Mouse (Mus musculus) heart, embryonic 11.5 days (tissue): ENCODE measurements around the gene Phf1. TPM values are rescaled to one million over a fixed set of nuclear protein-coding genes. Genes with fewer than 3 reads are reported as not detected.
"Not testable (repeated sequence)": the region's sequence is repeated elsewhere in the genome, so short reads cannot be mapped to it uniquely, and the experiment has no call there.

Experiments used
- ATAC-seq: fragments of 200-750 bp; cut with Nextera tagmentation; replicated peaks from 2 replicates; pipeline ENCODE4 v1.8.0; 2017; ENCODE audit warnings: moderate library complexity; ENCODE audit not compliant: insufficient number of reproducible peaks, low FRiP score, low TSS enrichment
- H3K27ac ChIP-seq: fragments of 300-500 bp; sonication (generic); 2 replicates; pipeline ENCODE4 v1.5.1; 2014; ENCODE audit warnings: mild to moderate bottlenecking, low read depth, low read length
- H3K27me3 ChIP-seq: fragments of 300-500 bp; sonication (generic); 2 replicates; pipeline ENCODE4 v1.6.1; 2014; ENCODE audit warnings: mild to moderate bottlenecking, low read length, mixed read lengths; ENCODE audit not compliant: control insufficient read depth, insufficient read depth
- H3K36me3 ChIP-seq: fragments of 300-500 bp; sonication (generic); 2 replicates; pipeline ENCODE4 v1.6.1; 2014; ENCODE audit warnings: mild to moderate bottlenecking, low read length, moderate library complexity, mixed read lengths; ENCODE audit not compliant: control insufficient read depth, insufficient read depth
- H3K4me1 ChIP-seq: fragments of 300-500 bp; sonication (generic); 2 replicates; pipeline ENCODE4 v1.6.1; 2014; ENCODE audit warnings: low read length; ENCODE audit not compliant: control insufficient read depth, insufficient read depth
- H3K4me2 ChIP-seq: fragments of 300-500 bp; sonication (generic); 2 replicates; pipeline ENCODE4 v1.6.1; 2014; ENCODE audit warnings: mild to moderate bottlenecking, moderate library complexity
- H3K4me3 ChIP-seq: fragments of 300-500 bp; sonication (generic); 2 replicates; pipeline ENCODE4 v1.5.1; 2014; ENCODE audit warnings: low read depth, low read length
- H3K9ac ChIP-seq: fragments of 300-500 bp; sonication (generic); 2 replicates; pipeline ENCODE4 v1.6.1; 2014; ENCODE audit warnings: mild to moderate bottlenecking, low read depth, low read length, moderate library complexity
- H3K9me3 ChIP-seq: fragments of 300-500 bp; sonication (generic); replicated peaks from 2 replicates; pipeline ENCODE4 v1.6.1; 2016; ENCODE audit warnings: low read length; ENCODE audit not compliant: control insufficient read depth
- WGBS: fragments of 180-500 bp; shearing (Covaris S2); extraction: QIAGEN DNeasy Blood & Tissue Kit; methylation state at CpG from one replicate; pipeline ENCODE4 v1.1.7; 2014; ENCODE audit not compliant: insufficient replicate concordance; 5-methylcytosine and 5-hydroxymethylcytosine counted together
- polyA plus RNA-seq: library from polyadenylated mRNA; unstranded; fragments of >200 nt; fragmentation: Nextera tagmentation; extraction: Ambion mirVana; gene quantifications from 2 replicates; pipeline ENCODE4 v1.2.1, GENCODE M21; 2014

Phf1 gene
- polyA plus RNA-seq, 1 experiment from 2014 or later = 5.7 TPM

DNA sequence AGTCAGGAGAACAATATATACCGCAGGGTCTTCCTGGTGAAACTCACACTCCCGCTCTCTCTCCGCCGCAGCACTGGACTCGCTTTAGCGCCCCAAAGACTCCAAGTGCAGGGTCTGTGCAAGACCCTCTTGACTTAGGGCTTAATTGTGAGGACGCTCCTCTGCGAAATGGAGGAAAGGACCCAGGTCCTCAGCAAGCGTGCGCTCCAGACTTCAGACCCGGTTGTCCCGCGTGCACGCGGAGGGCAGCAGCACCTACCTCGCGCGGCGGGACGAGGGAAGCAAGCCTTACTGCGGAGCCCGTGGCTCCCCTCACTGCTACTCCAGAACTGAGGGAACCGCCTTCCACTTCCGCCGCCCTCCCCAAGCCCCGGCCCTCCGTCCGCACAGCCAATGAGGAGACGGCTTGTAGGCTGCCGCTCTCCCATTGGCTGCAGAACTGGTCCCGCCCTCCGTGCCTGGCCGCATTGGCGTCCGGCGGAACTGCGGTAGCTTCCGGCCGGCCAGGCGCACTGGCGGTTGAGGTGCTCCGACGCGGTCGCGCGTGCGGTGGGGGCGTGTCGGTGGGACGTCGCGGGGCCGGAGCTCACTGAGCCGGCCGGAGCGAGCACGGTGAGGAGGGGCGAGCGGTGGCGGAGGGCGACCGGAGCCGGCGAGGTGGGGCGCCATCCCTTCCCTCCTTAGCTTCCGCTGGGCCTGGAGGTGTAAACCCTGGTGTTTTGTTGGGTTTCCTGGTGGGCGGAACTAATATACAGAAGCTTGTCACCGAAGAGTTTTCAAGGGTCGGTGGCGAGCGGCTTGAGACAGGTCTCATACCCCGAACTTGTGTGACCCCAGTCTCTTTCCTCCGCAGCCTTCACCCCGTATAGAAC lies 40.1 kb downstream of the Phf1 start, which contains the start of gene Zbtb9:
Gene Zbtb9 (plus strand): TSS at position 465 of the 872 bp plus-strand sequence.
- WGBS = under 1% methylated on average over 74 of the region's 75 CpGs
- no peaks in the 10 kb centered on the region for H3K27me3 ChIP-seq

DNA sequence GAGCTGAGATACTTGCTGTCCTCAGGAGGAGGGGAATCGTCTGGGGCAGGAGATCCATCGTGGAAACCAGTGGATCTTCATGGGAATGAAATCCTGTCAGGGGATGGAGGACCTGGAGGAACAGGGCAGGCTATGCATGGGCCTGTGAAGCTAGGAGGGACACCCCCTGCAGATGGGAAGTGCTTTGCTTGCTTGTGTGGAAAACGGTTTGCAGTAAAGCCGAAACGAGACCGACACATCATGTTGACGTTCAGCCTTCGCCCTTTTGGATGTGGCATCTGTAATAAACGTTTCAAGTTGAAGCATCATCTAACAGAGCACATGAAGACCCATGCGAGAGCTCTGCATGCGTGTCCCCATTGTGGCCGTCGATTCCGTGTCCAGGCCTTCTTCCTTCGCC lies 41.7 kb downstream of the Phf1 start:
- WGBS = 90% methylated on average over 15 of the region's 15 CpGs
- H3K9me3 ChIP-seq = no peaks in the 10 kb centered on the region
- H3K36me3 ChIP-seq = peaks cover 23% of the 10 kb centered on the region
- no peak for ATAC-seq
- H3K27me3 ChIP-seq = no peaks in the 10 kb centered on the region
- H3K4me1 ChIP-seq = peaks cover 19% of the 10 kb centered on the region
- H3K9ac ChIP-seq = no peak overlapping the region
- no peak overlapping the region for H3K27ac ChIP-seq
- no peak overlapping the region; the same call in 1 of the 2 replicates for H3K4me3 ChIP-seq
- H3K4me2 ChIP-seq = peak overlapping the region; percentile 98; the same call in 1 of the 2 replicates

More for the DNA sequence above, 40.1 kb downstream of the Phf1 start, which contains the start of gene Zbtb9:
- H3K4me1 ChIP-seq = peaks cover 19% of the 10 kb centered on the region
- no peaks in the 10 kb centered on the region for H3K9me3 ChIP-seq
- H3K36me3 ChIP-seq = peaks cover 22% of the 10 kb centered on the region
- H3K4me3 ChIP-seq = peak within 1 kb of the TSS; percentile 90
- ATAC-seq = peak; percentile 97
- peak within 1 kb of the TSS; percentile 81 for H3K9ac ChIP-seq
- peak within 1 kb of the TSS; percentile 98 for H3K4me2 ChIP-seq
- H3K27ac ChIP-seq = peak within 1 kb of the TSS; percentile 84

DNA sequence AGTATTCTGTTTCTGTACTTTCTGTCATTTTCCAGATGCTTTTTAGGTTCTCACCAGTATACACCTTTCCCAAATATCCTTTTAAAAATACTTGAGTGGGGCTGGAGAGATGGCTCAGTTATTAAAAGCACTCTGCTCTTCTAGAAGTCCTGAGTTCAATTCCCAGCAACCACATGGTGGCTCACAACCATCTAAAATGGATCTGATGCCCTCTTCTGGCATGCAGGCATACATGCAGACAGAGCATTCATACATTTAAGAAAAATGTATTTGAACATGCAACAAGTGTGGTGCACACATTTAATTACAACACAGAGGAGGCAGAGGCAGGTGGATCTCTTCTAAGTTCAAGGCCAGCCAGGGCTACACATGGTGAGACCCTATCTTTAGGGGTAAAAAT lies 42.6 kb downstream of the Phf1 start:
- Histone ChIP-seq H3K4me3 (no peak overlapping the region), H3K9ac (no peak overlapping the region), H3K36me3 (peaks cover 23% of the 10 kb centered on the region), H3K9me3 (no peaks in the 10 kb centered on the region), H3K27ac (no peak overlapping the region), H3K4me2 (no peak overlapping the region), H3K27me3 (no peaks in the 10 kb centered on the region), H3K4me1 (peaks cover 19% of the 10 kb centered on the region)
- no peak for ATAC-seq

DNA sequence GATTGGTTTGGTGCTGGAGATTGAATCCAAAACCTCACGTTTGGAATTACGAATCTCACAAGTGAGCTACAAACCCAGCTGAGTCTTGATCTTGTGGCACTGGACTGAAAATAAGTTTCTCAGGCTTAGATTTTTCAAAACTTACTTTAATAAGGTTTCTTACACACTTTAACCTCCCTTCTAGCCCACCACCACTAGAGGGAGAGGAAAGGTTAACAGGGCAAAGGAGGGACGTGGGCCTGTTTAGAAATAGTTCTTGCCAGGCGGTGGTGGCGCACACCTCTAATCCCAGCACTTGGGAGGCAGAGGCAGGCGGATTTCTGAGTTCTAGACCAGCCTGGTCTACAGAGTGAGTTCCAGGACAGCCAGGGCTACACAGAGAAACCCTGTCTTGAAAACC lies 44.5 kb downstream of the Phf1 start:
- H3K27me3 ChIP-seq, H3K9ac ChIP-seq, H3K4me3 ChIP-seq, ATAC-seq, H3K9me3 ChIP-seq, H3K27ac ChIP-seq, H3K4me2 ChIP-seq, H3K4me1 ChIP-seq: not testable (repeated sequence)
- 90% methylated on average over 6 of the region's 6 CpGs for WGBS
- H3K36me3 ChIP-seq = peaks cover 21% of the 10 kb centered on the region

- peaks cover 18% of the 10 kb centered on the region for H3K36me3 ChIP-seq
- WGBS = 71% methylated on average over 2 of the region's 2 CpGs
- H3K9ac ChIP-seq = no peak overlapping the region
- no peak overlapping the region for H3K4me2 ChIP-seq
- H3K4me1 ChIP-seq = no peaks in the 10 kb centered on the region; the same call in 1 of the 2 replicates
- no peak overlapping the region for H3K4me3 ChIP-seq
- H3K27me3 ChIP-seq = no peaks in the 10 kb centered on the region
- no peaks in the 10 kb centered on the region for H3K9me3 ChIP-seq
- H3K27ac ChIP-seq = no peak overlapping the region
- no peak for ATAC-seq
Observed at GRCm38 (mm10) chr17:26979426-26979825, 46.6 kb downstream of the Phf1 start.

DNA sequence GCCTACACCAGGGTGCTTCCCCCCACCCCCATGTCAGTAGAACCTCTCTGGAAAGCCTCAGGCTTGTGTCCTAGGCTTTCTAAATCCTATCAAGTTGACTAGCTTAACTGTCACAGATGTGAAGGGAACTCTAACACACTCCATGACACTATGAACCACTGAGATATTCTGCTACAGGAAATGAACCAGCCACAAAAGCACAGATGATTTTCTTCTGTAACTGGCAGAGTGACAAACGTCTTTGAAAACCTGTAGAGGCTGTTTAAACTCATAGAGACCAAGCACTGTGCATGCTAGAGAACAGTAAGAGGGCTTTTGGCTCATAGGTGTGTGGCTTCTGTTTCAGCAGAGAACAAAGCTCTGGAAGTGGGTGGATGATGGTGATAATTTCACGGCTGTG lies 48.2 kb downstream of the Phf1 start:
- Histone ChIP-seq H3K27ac (no peak overlapping the region), H3K4me1 (no peaks in the 10 kb centered on the region)
- ATAC-seq = no peak

GRCm38 (mm10) chr17:26983382-26983781 lies 50.5 kb downstream of the Phf1 start:
- WGBS = 92% methylated on average over 4 of the region's 4 CpGs
- no peaks in the 10 kb centered on the region for H3K9me3 ChIP-seq
- ATAC-seq = no peak
- H3K4me1 ChIP-seq = no peaks in the 10 kb centered on the region
- no peak overlapping the region for H3K4me3 ChIP-seq
- H3K27ac ChIP-seq = no peak overlapping the region
- H3K36me3 ChIP-seq = no peaks in the 10 kb centered on the region
- no peak overlapping the region for H3K9ac ChIP-seq
- no peak overlapping the region for H3K4me2 ChIP-seq
- H3K27me3 ChIP-seq = no peaks in the 10 kb centered on the region

More for the DNA sequence above, 48.2 kb downstream of the Phf1 start:
- Histone ChIP-seq H3K36me3 (peaks cover 7% of the 10 kb centered on the region), H3K9ac (no peak overlapping the region), H3K4me3 (no peak overlapping the region), H3K4me2 (no peak overlapping the region), H3K27me3 (no peaks in the 10 kb centered on the region), H3K9me3 (no peaks in the 10 kb centered on the region)
- 67% methylated on average over 2 of the region's 2 CpGs for WGBS

DNA sequence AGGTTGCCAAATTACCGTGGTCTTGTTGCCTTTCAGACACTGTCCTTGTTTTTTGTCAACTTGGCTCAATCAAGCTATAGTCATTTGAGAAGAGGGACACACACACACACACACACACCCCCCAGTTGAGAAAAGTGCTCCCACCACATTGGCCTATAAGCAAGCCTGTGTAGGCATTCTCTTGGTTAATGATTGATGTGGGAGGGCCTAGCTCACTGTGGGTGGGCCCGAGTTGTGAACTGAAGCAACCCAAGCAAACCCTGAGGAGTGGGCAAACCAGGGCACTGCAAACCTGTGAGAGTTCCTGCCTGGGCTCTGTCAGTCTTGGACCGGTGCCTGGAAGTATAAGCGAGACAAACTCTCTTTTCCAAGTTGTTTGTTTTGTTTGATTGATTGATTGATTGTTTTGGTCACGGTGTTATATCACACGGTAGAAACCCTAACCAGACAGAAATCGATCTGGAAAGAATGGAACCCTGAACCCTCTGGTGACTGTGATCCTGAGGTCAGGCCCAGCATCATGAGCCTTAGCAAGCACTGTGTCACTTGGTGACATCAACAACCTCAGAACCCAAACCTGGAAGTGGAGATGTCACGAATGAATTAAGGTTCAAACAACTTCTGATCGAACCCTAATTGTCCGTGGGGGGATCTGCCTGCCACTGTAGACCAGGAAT lies 52.8 kb downstream of the Phf1 start:
- Histone ChIP-seq H3K9ac (no peak overlapping the region), H3K4me2 (no peak overlapping the region), H3K27me3 (no peaks in the 10 kb centered on the region), H3K4me3 (no peak overlapping the region), H3K9me3 (no peaks in the 10 kb centered on the region), H3K36me3 (no peaks in the 10 kb centered on the region), H3K27ac (no peak overlapping the region), H3K4me1 (no peaks in the 10 kb centered on the region)
- 79% methylated on average over 10 of the region's 10 CpGs for whole genome bisulfite sequencing
- no peak for ATAC-seq
